Mouse (Mus musculus) cortical plate, adult 2 months (tissue): ENCODE results near the gene Ccl7.

ENCODE experiments used
- CTCF ChIP-seq: fragments of 200-500 bp; IDR thresholded peaks from 2 replicates; pipeline ENCODE4 v1.5.1; 2011; ENCODE audit warnings: mild to moderate bottlenecking, control low read depth, low read length; ENCODE audit not compliant: insufficient read depth; ENCODE audit errors: extremely low read depth
- POLR2A ChIP-seq: fragments of 200-500 bp; IDR thresholded peaks from 2 replicates; pipeline ENCODE4 v1.6.1; 2011; ENCODE audit warnings: mild to moderate bottlenecking, low read length, control low read depth; ENCODE audit not compliant: insufficient read depth; ENCODE audit errors: extremely low read depth

DNA sequence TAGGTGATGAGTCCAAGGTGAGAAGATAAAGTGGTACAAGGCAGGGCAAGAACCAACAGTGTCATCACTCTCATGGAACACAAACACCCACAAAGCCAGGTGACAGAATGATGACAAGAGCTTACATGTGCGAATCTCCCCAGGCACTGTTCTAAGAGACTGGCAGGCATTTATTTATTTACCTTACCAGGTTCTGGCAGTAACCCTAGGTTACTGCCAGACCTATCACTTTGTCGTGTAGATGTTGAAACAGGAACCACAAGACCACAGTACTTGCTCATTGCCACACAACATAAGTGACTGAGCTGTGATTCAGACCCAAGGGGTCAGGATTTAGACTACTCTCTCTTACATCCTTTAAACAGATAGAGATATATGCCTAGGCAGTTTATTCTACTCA is 30.4 kb upstream of the Ccl7 start:
- no peak for TF ChIP-seq CTCF
- TF ChIP-seq POLR2A = no peak
